Mouse (Mus musculus): ENCODE results near the gene Slc16a5.
"Not testable (repeated sequence)": the region's sequence is repeated elsewhere in the genome, so short reads cannot be mapped to it uniquely, and the experiment has no call there.

Gene Slc16a5

GRCm38 (mm10) chr11:115481553-115482259 lies 19.4 kb downstream of the Slc16a5 start:
- DNase-seq (ENCODE audit: low spot score in 2 of 2), result peak; percentile 64 to 88

- DNase-seq (ENCODE audit: low spot score in 2 of 2), result no peak
Observed at GRCm38 (mm10) chr11:115483278-115483677, 21.0 kb downstream of the Slc16a5 start.

GRCm38 (mm10) chr11:115483726-115484125 lies 21.5 kb downstream of the Slc16a5 start:
- peak; percentile 85 to 88 for DNase-seq (ENCODE audit: low spot score in 2 of 2)

- no peak for DNase-seq (ENCODE audit: low spot score in 2 of 2)
Observed at GRCm38 (mm10) chr11:115485155-115485554, 22.9 kb downstream of the Slc16a5 start.

GRCm38 (mm10) chr11:115488551-115489104 lies 26.4 kb downstream of the Slc16a5 start:
- no peak for DNase-seq (ENCODE audit: low spot score in 2 of 2)

- no peak for DNase-seq (ENCODE audit: low spot score in 2 of 2)
Observed at GRCm38 (mm10) chr11:115490441-115491355, 28.4 kb downstream of the Slc16a5 start.

GRCm38 (mm10) chr11:115491356-115492083 lies 29.2 kb downstream of the Slc16a5 start, which contains the start of gene Nt5c:
TSS of gene Nt5c (minus strand) at chr11:115491862.
- DNase-seq (ENCODE audit: low spot score in 2 of 2), result peak; percentile 76 to 89

GRCm38 (mm10) chr11:115492387-115492786 lies 30.1 kb downstream of the Slc16a5 start:
- no peak for DNase-seq (ENCODE audit: low spot score in 2 of 2)

GRCm38 (mm10) chr11:115496559-115496958 lies 34.3 kb downstream of the Slc16a5 start:
- not testable (repeated sequence) for DNase-seq (ENCODE audit: low spot score in 2 of 2)

- no peak for DNase-seq (ENCODE audit: low spot score in 2 of 2)
Observed at GRCm38 (mm10) chr11:115502636-115503035, 40.4 kb downstream of the Slc16a5 start.

GRCm38 (mm10) chr11:115506586-115506985 lies 44.3 kb downstream of the Slc16a5 start:
- no peak for DNase-seq (ENCODE audit: low spot score in 2 of 2)

- no peak for DNase-seq (ENCODE audit: low spot score in 2 of 2)
Observed at GRCm38 (mm10) chr11:115508061-115508460, 45.8 kb downstream of the Slc16a5 start.

- DNase-seq (ENCODE audit: low spot score in 2 of 2), result no peak
Observed at GRCm38 (mm10) chr11:115509773-115510506, 47.7 kb downstream of the Slc16a5 start.

GRCm38 (mm10) chr11:115510507-115510888 lies 48.2 kb downstream of the Slc16a5 start:
- DNase-seq (ENCODE audit: low spot score in 2 of 2), result no peak

- DNase-seq (ENCODE audit: low spot score in 2 of 2), result no peak
Observed at GRCm38 (mm10) chr11:115511121-115511520, 48.8 kb downstream of the Slc16a5 start.

- no peak for DNase-seq (ENCODE audit: low spot score in 2 of 2)
Observed at GRCm38 (mm10) chr11:115512004-115512403, 49.7 kb downstream of the Slc16a5 start.

- DNase-seq (ENCODE audit: low spot score in 2 of 2), result no peak
Observed at GRCm38 (mm10) chr11:115512407-115513183, 50.3 kb downstream of the Slc16a5 start.

- no peak for DNase-seq (ENCODE audit: low spot score in 2 of 2)
Observed at GRCm38 (mm10) chr11:115513271-115514237, 51.3 kb downstream of the Slc16a5 start.

- peak; percentile 95 to 98 for DNase-seq (ENCODE audit: low spot score in 2 of 2)
Observed at GRCm38 (mm10) chr11:115514238-115514663, 52.0 kb downstream of the Slc16a5 start, which contains the start of gene Jpt1. TSS of gene Jpt1 (minus strand) at chr11:115514387.
